Mouse (Mus musculus): Measurements from ENCODE around the gene Arpc4.
"Not testable (repeated sequence)": the region's sequence is repeated elsewhere in the genome, so short reads cannot be mapped to it uniquely, and the experiment has no call there.

The Arpc4 gene

DNA sequence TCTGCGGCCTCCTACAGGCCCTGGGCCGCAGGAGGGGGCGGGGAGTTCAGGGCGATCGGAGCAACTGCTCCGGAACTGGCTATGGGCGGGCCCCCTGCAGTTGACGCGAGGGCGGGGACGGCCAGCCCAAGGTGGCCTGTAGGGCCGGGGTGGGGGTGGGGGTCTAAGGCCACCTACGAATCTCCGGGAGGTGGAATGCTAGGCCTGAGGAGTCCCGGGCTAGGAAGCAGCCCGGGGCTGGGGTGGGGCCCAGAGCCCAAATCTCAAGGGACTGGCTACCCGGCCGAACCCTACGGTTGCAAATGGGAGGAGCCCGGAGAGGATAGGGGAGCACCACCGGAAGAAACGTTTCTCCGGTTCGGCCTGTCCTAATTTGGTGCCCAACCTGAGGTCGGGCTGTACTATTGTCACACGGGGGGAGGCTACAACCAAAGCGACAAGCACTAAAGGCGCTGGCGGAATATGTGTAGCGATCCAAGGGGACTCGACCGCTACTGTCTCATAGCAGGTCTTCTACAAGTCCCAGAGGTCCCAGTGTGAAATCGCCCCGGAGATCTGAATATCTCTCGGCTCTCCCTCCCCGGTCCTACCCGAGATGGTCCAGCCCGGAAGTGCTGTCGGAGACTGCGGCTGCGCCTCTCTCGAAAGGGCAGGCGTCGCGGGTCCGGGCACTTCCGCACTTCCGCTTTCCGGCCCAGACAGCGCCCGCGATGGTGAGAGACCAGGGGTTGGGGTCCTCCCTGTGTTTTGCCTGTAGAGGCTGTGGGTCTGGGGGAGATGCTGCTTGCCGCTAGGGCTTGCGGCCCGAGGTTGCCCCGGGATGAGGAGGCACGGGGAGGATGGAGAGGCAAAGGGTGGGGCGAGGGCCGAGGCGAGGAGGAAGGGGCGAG lies at the start of gene Arpc4, which contains the start of gene Tada3:
TSS of gene Arpc4 (plus strand) at position 620 of the 890 bp plus-strand sequence.
TSS of gene Tada3 (minus strand) at position 388 of the 890 bp plus-strand sequence.
- DNase-seq = peak; percentile 94

DNA sequence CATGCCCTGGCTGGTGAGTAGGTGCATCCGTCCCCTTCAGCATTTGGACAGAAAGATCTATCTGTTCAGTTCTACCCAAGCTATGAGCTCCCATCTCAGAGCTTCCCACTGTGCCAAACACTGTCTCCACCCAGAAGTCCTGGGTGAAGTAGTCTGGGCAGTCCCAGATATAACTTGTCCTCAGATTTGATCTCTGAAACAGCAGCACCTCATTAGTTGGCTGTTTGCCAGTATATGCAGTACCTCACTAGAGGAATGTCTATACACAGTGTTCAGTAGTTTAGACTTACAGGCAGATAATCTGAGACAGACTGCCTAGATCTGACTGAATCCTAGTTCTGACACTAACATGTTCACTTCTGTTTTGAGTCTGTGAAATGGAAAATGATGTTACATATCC lies 48.5 kb upstream of the Arpc4 start:
- DNase-seq = no peak

DNA sequence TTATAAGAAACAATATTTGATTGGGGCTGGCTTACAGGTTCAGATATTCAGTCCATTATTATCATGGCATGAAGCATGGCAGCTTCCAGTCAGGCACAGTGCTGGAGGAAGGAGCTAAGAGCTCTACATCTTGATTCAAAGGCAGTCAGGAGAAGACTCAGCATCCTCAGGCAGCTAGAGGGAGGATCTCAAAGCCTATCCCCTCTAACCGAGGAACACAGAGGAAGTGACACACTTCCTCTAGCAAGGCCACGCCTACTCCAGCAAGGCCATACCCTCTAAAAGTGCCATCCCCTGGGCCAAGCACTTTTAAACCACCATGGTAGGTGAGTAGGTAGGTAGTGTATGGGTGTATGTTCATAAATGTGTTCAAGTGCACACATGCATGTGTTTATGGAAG lies 47.4 kb upstream of the Arpc4 start:
- DNase-seq = no peak

DNA sequence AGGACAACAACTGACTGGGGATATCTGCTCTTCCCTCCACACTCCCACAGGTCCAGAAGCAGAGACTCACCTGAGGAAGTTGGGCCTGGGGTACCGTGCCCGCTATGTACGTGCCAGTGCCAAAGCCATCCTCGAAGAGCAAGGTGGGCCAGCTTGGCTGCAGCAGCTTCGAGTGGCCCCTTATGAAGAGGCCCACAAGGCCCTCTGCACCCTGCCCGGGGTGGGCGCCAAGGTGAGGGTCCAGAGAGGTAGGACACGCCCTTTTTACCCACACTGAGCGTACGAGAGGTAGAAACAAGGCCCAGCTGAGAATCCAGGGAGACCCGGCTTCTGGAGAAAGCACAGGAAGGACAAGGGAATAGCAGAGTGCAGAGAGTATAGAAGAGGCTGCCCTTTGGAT lies 46.2 kb upstream of the Arpc4 start:
- no peak for DNase-seq

DNA sequence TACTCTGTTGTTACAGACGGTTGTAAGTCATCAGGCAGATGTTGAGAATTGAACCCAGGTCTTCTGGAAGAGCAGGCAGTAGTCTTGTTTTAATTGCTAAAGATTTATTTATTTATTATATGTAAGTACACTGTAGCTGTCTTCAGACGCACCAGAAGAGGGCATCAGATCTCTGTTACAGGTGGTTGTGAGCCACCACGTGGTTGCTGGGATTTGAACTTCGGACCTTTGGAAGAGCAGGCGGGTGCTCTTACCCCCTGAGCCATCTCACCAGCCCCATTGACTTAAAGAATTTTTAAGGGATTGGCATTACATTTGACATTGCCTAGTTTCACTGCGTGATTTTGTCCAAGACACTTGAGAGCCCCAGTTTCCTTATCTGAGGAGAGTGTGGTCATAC lies 45.2 kb upstream of the Arpc4 start:
- not testable (repeated sequence) for DNase-seq

DNA sequence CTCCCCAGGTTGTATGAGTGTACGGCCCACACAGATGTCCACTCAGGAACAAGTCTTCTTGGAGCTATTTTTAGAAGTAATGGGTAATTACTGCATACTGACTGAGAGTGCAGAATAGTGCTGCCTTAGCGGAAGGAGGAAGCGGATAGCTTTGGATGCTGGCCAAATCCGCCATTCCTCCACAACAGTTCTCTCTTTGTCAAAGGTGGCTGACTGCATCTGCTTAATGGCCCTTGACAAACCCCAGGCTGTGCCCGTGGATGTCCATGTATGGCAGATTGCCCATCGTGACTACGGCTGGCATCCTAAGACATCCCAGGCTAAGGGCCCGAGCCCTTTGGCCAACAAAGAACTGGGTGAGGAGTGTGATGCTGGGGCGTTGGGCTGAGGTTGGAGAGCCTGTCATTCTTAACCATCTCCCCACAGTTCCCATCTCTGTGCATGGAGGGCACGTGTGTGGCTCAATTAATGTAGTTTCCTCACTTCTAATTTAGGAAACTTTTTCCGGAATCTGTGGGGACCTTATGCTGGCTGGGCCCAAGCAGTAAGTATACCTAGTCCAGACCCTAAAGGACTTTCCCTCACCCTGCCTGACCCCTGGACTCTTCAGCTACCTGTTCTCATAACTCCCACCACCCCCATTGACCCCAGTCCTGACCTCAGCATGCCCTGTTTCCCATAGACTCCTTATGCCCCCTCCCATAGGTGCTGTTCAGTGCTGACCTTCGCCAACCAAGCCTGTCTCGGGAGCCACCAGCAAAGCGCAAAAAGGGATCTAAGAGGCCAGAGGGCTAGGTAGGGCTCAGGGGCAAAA lies 44.6 kb upstream of the Arpc4 start:
- peak; percentile 89 for DNase-seq

DNA sequence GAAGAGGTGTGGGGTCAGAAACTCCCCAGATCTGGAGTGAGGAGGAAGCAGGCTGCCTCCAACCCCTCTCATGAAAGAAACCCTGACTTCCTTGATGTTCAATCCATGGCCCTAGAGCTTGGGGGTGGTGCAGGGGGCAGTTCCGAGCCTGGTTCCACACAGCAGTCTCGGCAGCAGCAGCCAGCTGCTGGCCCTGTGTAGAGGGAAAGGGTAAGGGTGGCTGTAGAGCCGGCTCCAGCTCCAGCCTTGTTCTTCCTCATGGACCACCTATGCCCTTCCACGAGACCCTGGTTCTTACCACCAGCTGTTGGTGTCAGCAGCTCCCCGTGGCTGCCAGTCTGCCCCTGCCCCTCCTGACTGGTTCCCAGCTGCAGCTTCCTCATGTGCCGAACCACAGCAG lies 43.7 kb upstream of the Arpc4 start:
- no peak for DNase-seq

DNA sequence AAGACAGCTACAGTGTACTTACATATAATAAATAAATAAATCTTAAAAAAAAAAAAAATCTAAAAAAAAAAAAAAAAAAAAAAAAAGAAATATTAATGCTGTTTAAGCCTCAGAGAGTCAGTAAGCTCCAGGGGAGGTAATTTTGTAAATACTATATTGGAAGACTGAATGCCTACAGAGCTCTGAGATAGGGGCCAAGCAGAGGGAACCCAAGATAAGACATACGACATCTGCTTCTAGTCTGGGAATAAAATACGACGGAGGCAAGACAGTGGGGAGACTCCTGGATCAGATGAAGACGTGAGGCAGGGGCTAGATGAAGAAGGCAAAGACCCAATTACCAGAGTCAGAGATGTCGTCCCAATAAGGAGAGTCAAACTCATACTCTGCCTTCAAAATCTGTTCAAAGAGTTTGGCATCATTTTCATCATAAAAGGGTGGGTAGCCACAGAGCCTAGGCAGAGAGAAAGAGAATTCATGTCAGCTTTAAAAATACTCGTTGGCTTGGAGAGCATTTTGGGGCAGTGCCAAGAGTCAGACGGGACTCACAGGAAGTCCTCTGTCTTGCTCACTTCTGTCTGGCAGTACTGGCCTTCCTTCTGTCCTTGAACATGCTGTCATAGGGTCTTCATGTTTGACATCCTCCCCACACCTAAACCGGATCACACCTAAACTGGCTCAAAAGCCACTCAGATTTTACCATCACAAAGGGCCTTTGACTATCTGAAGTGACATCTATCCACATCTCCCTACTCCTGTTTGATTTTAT lies 40.9 kb upstream of the Arpc4 start:
- no peak for DNase-seq

DNA sequence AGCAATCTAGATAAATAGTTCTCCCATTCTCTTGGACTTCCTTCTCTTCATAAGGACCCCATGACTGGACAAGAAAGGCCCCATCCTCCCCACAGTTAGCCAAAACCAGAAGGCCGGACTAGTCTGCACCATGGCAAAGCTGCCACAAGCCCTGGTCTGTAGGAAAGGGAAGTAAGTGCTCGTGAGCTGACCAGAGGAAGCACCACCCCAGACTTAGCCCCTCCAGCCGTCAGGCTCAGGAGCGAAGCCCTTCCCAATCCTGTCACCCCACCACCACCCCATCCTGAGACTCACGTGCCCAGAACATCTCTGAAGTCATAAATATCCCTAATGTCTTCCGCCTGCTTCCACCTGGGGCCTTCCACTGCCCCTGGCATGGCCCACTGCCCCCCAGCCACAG lies 36.3 kb upstream of the Arpc4 start:
- no peak for DNase-seq

DNA sequence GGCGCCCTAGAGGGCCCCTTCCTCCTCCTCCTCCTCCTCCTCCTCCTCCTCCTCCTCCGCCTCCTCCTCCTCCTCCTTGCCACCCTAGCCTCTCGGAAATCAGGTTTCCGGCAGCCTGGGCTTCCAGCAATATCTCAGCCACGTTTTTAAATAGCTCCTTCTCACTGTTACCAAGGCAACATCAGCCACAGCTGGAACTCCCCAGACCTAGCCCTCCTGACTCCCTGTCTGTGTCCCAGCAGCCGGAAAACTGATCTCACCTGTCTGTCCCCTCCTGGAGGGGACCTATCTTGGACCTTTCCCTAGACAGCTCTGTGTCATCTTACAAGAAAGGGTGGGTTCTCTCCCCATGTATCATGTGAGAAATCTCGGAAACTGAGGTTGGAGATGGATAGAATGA lies 35.6 kb upstream of the Arpc4 start:
- DNase-seq = no peak

DNA sequence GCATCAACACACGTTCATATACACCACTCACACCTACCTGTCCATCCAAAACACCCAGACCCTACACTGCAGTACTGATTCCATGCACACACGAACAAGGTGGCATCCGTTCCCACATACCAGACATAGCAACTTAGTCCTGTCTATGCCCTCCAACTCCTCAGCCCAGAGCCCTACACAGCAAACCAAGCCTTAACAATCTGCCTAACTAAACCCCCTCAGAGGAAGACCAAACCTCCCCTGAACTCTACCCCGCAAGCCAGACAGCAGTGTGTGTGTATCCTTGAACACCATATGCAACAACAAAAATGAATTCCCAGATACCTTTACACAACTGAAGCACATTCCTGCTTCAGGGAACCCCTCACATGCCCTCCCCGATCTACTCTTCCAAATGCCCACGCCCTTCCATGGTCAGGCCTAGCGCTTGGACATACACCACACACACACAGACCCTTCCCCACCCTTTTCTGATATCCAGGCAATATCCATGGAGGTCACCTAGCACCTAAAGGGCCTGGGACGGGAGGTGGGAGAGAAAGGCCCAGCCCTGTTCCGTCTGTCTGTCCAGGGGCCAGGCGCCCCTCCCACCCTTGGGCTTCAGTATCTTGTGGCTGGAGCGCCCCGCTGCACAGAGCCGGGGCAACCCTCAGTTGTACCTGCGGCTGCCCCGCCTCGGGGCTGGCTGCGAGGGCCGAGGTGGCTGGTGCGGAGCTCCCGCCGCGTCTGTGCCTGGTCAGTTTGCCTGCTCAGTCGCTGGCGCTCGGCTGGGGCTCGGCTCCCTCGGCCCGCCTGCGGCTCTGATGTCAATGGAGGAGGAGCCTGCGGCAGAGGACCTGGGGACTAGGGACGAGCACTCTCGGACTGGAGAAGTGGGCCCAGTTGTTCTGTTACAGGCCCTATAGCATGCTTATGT lies 34.5 kb upstream of the Arpc4 start, which contains the start of gene Camk1:
TSS of gene Camk1 (minus strand) at position 808 of the 916 bp plus-strand sequence.
- DNase-seq = peak; percentile 80

DNA sequence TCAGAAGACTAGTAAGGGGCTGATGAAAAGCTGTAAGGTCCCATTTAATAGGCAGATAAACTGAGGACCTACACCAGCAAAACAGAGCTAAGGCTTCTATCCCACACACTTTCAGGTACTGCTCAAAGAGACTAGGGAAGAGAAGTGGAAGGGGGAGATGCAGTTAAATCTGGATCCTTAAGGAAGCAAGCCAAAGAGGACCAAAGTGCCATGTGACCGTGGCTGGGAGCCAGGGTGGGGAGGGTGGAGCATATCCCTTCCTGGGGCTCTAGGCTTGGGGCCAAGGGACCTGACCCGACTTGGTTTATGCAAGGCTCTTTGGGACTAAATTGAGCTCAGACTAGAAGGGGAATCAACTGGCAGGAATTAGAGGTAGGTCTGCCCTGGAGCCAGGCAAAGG lies 33.6 kb upstream of the Arpc4 start:
- peak; percentile 95 for DNase-seq

DNA sequence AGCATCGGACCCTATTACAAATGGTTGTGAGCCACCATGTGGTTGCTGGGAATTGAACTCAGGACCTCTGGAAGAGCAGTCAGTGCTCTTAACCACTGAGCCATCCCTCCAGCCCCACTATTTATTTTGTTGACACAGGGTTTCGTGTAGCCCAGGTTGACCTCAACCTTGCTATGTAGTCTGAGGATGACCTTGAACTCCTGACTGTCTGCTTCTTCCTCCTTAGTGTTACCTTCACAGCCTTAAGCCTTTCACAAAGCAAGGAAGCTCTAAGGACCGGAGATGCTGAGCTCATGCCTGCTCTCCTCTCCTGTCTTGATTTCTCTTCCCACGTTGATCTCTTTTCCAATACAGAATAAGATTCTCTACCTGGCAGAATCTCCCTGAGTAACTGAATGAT lies 31.0 kb upstream of the Arpc4 start:
- DNase-seq = no peak

DNA sequence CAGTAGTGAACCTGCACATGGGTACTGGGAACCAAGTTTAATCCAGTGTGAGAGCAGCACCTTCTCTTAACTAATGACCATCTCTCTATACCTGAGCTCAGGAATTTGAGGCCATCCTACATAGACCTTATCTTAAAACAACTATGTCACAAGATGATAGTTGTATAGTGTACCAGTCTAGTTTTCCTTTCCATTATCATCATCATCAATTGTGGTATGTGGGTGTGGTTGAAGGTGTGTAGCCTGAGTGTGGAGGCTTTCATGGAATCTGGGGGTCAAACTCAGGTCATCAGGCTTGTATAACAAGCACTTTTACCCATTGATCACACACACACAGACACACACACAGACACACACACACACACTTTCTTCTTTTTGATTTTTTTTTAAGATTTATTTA lies 27.4 kb upstream of the Arpc4 start:
- no peak for DNase-seq

DNA sequence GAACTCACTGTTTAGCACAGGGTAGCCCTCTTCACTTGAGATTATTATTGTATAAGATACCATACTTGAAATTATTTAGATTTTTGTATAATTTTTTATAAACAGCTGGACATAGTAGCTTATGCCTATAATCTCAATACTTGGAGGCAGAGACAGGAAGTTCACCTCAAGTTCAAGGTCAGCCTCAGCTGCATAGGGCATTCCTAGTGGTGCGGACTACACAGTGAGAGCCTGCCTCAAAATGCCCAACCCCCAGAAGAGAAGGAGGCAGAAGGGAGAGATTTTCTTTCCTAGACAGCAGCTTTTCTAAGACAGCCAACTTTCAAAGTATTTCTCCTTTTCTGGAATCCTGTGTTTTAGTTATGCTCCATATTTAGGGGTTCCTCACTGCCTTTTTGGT lies 26.8 kb upstream of the Arpc4 start:
- DNase-seq = no peak

DNA sequence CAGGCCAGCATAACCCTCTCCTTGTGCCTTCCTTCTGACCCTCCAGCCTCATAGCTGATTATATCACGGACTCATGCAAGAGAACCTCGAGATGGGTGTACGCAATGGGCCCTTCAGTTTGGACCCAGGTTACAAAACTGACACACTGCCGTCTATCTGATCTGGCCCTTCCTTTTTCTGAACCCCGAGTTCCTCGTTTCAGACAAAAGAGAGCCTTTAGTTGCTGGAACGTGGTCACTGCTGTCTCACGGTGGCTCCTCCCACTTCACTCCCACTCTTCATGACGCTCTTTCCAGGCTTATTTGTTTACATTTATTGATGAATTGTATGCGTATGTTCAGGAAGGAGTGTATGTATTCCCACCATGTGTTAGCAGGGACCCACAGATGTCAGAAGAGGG lies 26.3 kb upstream of the Arpc4 start:
- no peak for DNase-seq

DNA sequence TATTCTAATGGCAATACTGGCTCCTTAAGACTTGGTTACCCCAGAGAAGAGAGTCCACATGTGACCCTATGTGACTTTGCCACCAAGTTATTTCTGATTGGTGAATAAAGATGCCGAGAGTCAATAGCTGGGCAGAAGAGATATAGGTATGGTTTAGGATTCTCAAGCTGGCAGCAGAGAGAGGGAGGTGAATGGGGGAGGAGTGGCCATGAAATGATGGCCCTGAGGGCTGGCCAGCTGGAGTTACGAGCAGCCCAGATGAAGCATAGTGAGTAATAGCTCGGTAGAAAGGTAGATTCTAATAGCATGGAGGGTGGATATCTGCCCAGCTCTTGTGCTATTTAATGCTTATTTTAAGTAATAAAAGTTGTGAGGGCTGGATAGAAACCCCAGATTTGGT lies 25.1 kb upstream of the Arpc4 start:
- DNase-seq = no peak

DNA sequence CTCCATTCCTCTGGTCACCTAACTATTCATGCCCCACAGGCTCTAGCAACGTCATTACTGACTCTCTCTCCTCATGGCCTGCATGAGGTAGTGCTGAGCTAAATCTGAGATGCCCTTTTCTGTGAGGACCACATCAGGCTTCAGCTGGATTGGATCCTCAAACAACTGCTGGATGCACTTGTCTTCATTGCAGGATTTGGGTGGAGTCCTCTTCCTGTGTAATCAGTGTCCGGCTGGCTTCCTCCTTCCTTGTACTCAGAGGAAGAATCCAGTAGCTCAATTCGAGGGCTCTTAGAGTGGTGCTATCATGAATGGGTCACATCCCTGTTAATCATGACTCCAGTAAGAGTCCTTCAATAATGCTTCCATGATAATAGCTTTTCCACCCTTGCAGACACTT lies 24.2 kb upstream of the Arpc4 start:
- DNase-seq = no peak

DNA sequence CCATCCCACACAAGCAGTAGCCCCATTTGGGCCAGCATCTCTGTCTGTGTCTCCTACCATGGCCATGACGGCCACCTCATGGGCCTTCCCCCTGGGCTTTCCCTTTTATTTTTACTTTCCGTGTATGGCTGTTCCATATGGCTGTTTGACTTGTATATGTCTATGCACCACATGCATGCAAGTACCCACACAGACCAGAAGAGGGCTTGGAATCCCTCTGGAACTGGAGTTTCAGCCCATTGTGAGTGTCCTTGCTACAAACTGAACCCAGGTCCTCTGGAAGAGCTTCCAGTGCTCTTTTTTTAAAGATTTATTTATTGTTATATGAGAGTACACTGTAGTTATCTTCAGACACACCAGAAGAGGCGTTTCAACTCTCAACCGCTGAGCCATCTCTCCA lies 16.4 kb upstream of the Arpc4 start:
- DNase-seq = no peak

DNA sequence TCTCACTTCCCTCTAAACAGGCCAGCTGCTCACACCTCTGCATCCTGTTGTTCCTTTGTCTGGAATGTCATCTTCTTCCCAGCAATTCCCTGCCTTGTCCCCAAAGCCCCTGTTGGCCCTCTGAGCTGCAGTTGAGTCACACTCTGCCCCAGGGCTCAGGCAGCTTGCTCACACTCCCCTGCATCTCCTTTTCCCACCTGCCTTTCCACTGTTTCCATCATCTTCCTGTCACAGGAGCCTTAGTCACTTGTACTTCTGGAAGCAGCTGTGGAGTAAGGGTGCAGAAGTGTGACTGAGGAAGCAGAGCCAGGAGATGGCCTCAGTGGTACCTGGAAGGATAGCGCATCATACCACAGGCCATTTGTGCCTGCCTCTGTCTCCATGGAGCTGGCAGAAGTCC lies 15.7 kb upstream of the Arpc4 start:
- DNase-seq = no peak

DNA sequence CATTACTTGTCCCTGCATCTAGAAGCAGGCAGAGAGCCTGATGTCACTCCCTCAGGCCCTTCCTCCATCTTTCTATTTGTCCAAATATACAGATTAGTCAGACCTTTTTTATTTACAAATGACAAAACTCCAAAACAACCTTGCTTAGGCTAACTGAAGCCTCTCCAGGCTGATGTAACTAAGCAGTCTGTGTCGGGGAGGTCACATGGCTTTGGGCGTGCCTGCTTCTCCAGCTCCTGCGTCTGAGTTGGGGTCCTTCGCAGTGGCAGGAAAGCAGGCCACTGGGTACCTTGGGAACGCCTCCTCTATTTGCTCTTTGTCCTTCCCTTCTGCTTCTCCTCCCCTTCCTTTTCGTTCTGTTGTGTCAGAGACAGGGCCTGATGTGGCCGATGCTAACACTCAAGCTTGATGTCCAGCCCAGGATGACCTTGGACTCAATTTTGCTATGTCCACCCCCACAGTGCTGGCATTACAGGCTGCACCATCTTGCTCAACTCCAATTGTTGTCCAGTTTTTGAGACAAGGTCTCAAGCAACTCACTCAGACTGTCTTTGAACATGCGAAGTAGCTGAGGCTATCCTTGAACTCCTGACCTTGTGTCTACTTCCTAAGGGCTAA lies 13.3 kb upstream of the Arpc4 start:
- no peak for DNase-seq

DNA sequence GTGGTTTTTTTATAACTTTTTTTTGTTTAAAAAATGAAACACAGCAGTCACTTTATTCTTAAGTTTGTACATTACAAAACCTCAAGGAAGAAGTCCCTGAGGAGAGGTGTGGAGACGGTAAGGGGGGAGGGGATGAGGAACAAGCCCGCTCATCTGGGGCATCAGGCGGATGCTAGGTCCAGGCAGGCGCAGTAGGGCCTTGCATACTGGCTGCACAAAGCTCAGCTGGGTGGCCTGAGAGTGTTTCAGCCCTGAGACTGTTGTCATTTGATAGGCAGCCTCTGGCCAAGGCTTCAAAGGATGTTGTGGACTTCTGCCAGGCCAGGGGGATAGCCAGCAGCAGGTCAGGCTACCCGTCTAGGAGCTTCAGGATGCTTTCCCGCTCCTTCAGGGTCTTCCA lies 11.3 kb upstream of the Arpc4 start:
- DNase-seq = no peak
